Mouse (Mus musculus) stomach, embryonic 14.5 days (tissue): ENCODE data around the gene Fbxw2. TPM values are rescaled to one million over a fixed set of nuclear protein-coding genes. Genes with fewer than 3 reads are reported as not detected.
A peak's percentile ranks its signal among the peaks of the same experiment; 100 is the strongest.
"Not testable (repeated sequence)": the region's sequence is repeated elsewhere in the genome, so short reads cannot be mapped to it uniquely, and the experiment has no call there.

Experiments
- ATAC-seq: fragments of 200-750 bp; cut with Nextera tagmentation; 2 replicates; pipeline ENCODE4 v1.8.0; 2017; ENCODE audit warnings: low read depth, moderate TSS enrichment; ENCODE audit not compliant: insufficient number of reproducible peaks, insufficient read depth, low FRiP score
- H3K27ac ChIP-seq: fragments of 300-500 bp; sonication (generic); 2 replicates; pipeline ENCODE4 v1.5.1; 2014; ENCODE audit warnings: mild to moderate bottlenecking, low read length, moderate library complexity, mixed read lengths
- H3K27me3 ChIP-seq: fragments of 300-500 bp; sonication (generic); 2 replicates; pipeline ENCODE4 v1.6.1; 2014; ENCODE audit warnings: low read length, control low read depth, mixed read lengths; ENCODE audit not compliant: control insufficient read depth, insufficient read depth
- H3K36me3 ChIP-seq: fragments of 300-500 bp; sonication (generic); 2 replicates; pipeline ENCODE4 v1.6.1; 2014; ENCODE audit warnings: mild to moderate bottlenecking, control low read depth, low read length, moderate library complexity, mixed read lengths; ENCODE audit not compliant: control insufficient read depth, insufficient read depth
- H3K4me1 ChIP-seq: fragments of 300-500 bp; sonication (generic); 2 replicates; pipeline ENCODE4 v1.6.1; 2014; ENCODE audit warnings: low read length, control low read depth, mixed read lengths; ENCODE audit not compliant: control insufficient read depth, insufficient read depth
- H3K4me2 ChIP-seq: fragments of 300-500 bp; sonication (generic); replicated peaks from 2 replicates; pipeline ENCODE4 v1.6.1; 2014; ENCODE audit warnings: low read depth, low read length, control low read depth
- H3K4me3 ChIP-seq: fragments of 300-500 bp; sonication (generic); 2 replicates; pipeline ENCODE4 v1.5.1; 2014; ENCODE audit warnings: low read depth, low read length, control low read depth
- H3K9ac ChIP-seq: fragments of 300-500 bp; sonication (generic); replicated peaks from 2 replicates; pipeline ENCODE4 v1.6.1; 2014; ENCODE audit warnings: low read depth, mild to moderate bottlenecking, control low read depth, low read length, moderate library complexity, mixed read lengths
- H3K9me3 ChIP-seq: fragments of 300-500 bp; sonication (generic); 2 replicates; pipeline ENCODE4 v1.6.1; 2016; ENCODE audit warnings: low read depth, low read length, control low read depth; ENCODE audit not compliant: control insufficient read depth
- WGBS: fragments of 180-500 bp; shearing (Covaris S2); extraction: QIAGEN DNeasy Blood & Tissue Kit; methylation state at CpG from one replicate; pipeline ENCODE4 v1.1.7; 2014; 5-methylcytosine and 5-hydroxymethylcytosine counted together
- polyA plus RNA-seq: library from polyadenylated mRNA; unstranded; fragments of >200 nt; fragmentation: Nextera tagmentation; extraction: Ambion mirVana; gene quantifications from 2 replicates; pipeline ENCODE4 v1.2.1, GENCODE M21; 2014

The Fbxw2 gene
- polyA plus RNA-seq, 1 experiment from 2014 or later: 75.7 TPM

DNA sequence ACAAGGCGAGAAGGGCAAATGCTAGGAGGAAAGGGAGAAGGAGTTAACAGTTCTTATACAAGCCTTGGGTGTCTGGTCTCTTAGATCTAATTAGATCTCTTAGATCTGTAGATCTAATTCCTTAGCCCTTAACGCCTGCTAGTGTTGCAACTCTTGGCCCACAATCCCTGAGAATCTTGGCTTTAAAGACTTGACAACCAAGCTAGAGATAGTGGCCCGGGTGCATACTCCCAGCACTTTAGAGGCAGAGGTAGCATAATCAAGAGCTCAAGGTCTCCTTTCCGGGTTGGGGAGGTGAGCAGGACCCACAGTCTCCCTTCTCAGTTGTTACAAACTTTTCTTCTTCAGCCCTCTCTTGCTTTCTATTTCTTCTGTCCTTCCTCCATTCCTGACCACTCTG, 1.5 kb upstream of the Fbxw2 start:
- 91% methylated on average over 4 of the region's 4 CpGs for WGBS
- no peak overlapping the region for H3K9ac ChIP-seq
- no peak for ATAC-seq
- no peak overlapping the region for H3K27ac ChIP-seq
- H3K27me3 ChIP-seq: no peaks in the 10 kb centered on the region
- H3K9me3 ChIP-seq: no peaks in the 10 kb centered on the region
- peaks cover 6% of the 10 kb centered on the region; the same call in 1 of the 2 replicates for H3K4me1 ChIP-seq
- H3K36me3 ChIP-seq: peaks cover 2% of the 10 kb centered on the region; the same call in 1 of the 2 replicates
- no peak overlapping the region for H3K4me2 ChIP-seq
- H3K4me3 ChIP-seq: no peak overlapping the region

DNA sequence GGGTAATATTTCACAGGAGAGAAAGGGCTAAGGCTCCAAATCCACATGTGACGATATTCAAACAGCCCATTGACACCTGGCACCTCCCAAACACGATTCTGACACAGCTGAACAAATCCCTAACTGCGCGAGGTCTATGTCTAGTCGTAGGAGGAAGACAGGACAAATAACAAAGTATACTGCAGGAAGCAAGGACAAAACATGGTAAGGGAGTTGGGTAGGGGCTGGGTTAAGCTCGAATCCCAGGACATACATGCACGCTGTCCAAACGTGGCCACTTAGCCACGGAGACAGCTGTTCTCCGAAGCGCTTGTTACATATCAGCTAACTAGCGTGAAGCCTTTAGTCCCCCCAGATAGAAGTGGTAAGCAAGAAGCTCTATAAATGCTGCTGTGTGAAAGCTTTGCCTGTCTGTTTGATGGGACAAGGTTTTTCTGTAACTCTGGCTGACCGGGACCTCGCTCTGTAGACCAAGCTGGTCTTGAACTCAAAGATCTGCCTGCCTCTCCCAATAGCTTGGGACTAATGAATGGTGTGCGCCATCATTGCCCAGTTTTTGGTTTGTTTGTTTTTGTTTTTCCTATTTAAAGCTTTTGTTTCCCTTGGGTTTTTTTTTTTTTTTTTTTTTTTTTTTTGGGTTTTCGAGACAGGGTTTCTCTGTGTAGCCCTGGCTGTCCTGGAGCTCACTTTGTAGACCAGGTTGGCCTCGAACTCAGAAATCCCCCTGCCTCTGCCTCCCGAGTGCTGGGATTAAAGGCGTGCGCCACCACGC, 535 bp upstream of the Fbxw2 start:
- ATAC-seq: no peak
- peaks cover 6% of the 10 kb centered on the region; the same call in 1 of the 2 replicates for H3K4me1 ChIP-seq
- H3K27me3 ChIP-seq: no peaks in the 10 kb centered on the region
- peak overlapping the region; percentile 95 for H3K4me3 ChIP-seq
- H3K27ac ChIP-seq: peak overlapping the region; percentile 80; the same call in 1 of the 2 replicates
- H3K36me3 ChIP-seq: peaks cover 4% of the 10 kb centered on the region; the same call in 1 of the 2 replicates
- H3K9ac ChIP-seq: peak overlapping the region; percentile 91
- no peaks in the 10 kb centered on the region for H3K9me3 ChIP-seq
- H3K4me2 ChIP-seq: peak overlapping the region; percentile 88
- WGBS: 37% methylated on average over 20 of the region's 21 CpGs

DNA sequence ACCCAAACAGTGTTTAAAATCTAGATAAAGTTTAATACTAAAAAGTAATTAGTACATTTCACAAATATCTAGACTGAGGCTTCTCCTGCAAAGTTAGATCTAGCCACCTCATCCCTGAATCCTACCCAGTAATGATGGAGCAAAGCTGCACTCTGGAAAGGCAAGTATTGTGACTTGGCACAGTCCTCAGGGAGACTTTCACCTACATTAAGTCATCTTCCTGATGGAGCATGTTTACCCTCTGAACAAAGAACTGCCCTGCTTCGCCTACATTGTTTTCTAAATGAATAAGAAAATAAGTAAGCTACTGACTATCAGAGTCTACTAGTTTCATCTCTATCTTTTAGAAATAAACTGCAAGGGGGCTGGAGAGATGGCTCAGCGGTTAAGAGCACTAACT, 7.6 kb downstream of the Fbxw2 start:
- Histone ChIP-seq H3K9ac (no peak overlapping the region), H3K27ac (no peak overlapping the region), H3K9me3 (no peaks in the 10 kb centered on the region), H3K4me1 (no peaks in the 10 kb centered on the region), H3K4me2 (no peak overlapping the region), H3K36me3 (peaks cover 27% of the 10 kb centered on the region), H3K4me3 (no peak overlapping the region), H3K27me3 (no peaks in the 10 kb centered on the region)
- ATAC-seq: no peak
- WGBS: 93% methylated on average over 2 of the region's 2 CpGs

DNA sequence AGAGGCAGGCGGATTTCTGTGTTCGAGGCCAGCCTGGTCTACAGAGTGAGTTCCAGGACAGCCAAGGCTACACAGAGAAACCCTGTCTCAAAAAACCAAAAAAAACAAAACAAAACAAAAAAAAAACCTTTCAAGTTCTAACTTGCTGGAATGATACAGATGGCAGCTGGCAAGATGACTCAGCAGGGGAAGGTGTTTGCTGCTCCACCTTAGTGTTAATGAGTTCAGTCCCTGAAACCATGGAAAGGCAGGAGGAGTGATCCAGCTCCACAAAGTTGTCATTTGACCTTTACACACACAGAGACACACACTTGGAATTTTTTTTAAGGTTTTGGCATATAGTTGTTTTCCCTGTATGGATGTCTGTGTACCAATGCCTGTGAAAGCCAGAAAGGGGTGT, 10.2 kb downstream of the Fbxw2 start:
- not testable (repeated sequence) for H3K27ac ChIP-seq
- peaks cover 47% of the 10 kb centered on the region for H3K36me3 ChIP-seq
- WGBS: 97% methylated on average over 2 of the region's 2 CpGs

DNA sequence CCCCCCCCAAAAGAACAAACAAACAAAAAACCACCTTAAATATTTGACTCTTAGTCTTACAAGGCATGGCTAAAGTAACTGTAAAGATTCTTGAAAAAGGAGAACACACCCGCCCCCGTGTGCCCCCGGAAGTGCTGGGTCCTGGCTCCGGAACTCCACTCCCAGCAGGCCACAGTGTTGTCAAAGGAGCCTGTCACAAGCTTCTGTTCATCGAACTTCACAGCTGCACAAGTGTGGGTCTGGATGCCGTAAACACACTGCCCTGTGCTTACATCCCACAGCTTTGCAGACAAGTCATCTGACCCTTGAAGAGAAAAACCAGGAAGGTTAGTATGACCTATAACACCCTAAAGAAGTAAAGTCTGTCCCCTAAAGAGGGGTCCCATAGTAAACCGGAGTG, 13.4 kb downstream of the Fbxw2 start:
- Histone ChIP-seq H3K9me3 (no peaks in the 10 kb centered on the region), H3K27me3 (no peaks in the 10 kb centered on the region), H3K36me3 (peaks cover 70% of the 10 kb centered on the region), H3K4me3 (no peak overlapping the region), H3K27ac (no peak overlapping the region), H3K9ac (no peak overlapping the region), H3K4me2 (no peak overlapping the region), H3K4me1 (no peaks in the 10 kb centered on the region)
- ATAC-seq: no peak
- WGBS: 88% methylated on average over 7 of the region's 7 CpGs

More for the DNA sequence above, 10.2 kb downstream of the Fbxw2 start:
- not testable (repeated sequence) for H3K9ac ChIP-seq, H3K9me3 ChIP-seq, ATAC-seq, H3K4me2 ChIP-seq, H3K4me1 ChIP-seq, H3K4me3 ChIP-seq, H3K27me3 ChIP-seq

DNA sequence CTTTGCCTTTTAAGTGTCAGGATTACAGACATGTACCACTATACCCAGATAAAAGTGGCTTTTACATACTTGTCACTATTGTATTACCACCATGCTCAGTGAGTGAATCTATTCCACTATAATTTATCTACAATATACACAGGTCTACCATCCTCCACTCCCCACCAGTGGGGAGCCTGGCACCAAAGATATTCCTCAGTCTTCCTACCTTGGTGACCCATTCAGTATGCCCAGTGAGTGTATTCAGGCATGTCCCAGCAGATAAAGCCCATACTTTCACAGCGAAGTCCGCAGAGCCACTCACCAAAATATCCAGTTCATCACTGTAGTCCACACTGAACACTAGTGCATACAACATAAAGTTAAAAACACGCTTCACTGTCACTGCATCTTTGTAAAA, 15.3 kb downstream of the Fbxw2 start:
- H3K27me3 ChIP-seq: no peaks in the 10 kb centered on the region
- no peak for ATAC-seq
- WGBS: 94% methylated on average over 3 of the region's 3 CpGs

DNA sequence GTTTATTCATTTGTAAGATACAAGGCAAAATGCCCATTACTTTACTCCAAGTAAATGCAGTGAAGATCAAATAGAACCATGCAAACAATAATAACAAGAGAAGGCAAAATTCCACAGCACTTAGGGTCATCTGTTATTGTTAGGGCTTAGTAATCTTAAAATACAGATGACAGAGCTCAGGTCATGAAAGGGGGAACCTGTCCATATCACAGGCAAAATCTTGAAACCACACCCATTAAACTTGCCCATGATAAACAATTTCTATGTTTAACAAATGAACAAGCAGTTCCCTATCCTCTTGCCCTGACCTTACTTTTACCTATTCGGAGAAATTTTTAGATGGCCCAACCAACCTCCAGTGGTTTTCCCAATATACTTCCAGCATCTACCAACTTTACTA, 16.5 kb downstream of the Fbxw2 start:
- H3K9ac ChIP-seq: no peak overlapping the region
- H3K4me2 ChIP-seq: no peak overlapping the region
- ATAC-seq: no peak
- no peaks in the 10 kb centered on the region for H3K9me3 ChIP-seq
- H3K4me1 ChIP-seq: no peaks in the 10 kb centered on the region
- peaks cover 72% of the 10 kb centered on the region for H3K36me3 ChIP-seq
- H3K27ac ChIP-seq: no peak overlapping the region
- 88% methylated on average over 1 of the region's 1 CpGs for WGBS
- H3K27me3 ChIP-seq: no peaks in the 10 kb centered on the region
- no peak overlapping the region for H3K4me3 ChIP-seq

More for the DNA sequence above, 15.3 kb downstream of the Fbxw2 start:
- peaks cover 75% of the 10 kb centered on the region for H3K36me3 ChIP-seq
- H3K4me1 ChIP-seq: no peaks in the 10 kb centered on the region
- H3K27ac ChIP-seq: no peak overlapping the region
- no peak overlapping the region for H3K4me3 ChIP-seq
- H3K4me2 ChIP-seq: no peak overlapping the region
- no peaks in the 10 kb centered on the region for H3K9me3 ChIP-seq
- H3K9ac ChIP-seq: no peak overlapping the region

DNA sequence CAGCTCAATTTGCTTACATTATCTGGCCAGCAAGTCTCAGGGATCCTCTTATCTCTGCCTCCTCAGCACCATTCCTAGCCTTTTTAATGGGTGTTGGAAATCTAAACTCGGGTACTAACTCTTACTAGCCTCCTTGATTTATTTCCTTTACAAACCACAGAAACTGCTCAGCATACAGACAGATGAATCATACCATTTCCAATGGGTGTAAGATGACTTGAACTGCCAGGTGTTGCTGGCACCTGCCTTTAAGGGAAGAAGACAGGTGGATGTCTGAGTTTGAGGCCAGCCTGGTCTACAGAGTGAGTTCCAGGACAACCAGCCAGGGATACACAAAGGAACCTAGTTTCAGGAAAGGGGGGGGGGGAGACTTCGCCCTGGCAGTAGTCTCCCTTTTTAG, 18.1 kb downstream of the Fbxw2 start:
- Histone ChIP-seq H3K36me3 (peaks cover 59% of the 10 kb centered on the region), H3K27ac (no peak overlapping the region), H3K4me3 (no peak overlapping the region), H3K9ac (no peak overlapping the region), H3K4me2 (no peak overlapping the region), H3K27me3 (no peaks in the 10 kb centered on the region), H3K9me3 (no peaks in the 10 kb centered on the region), H3K4me1 (peaks cover 8% of the 10 kb centered on the region; the same call in 1 of the 2 replicates)
- no peak for ATAC-seq
- WGBS: 68% methylated on average over 2 of the region's 2 CpGs
